Mouse (Mus musculus): Measurements from ENCODE around the gene Slc6a5. TPM values are rescaled to one million over a fixed set of nuclear protein-coding genes. Genes with fewer than 3 reads are reported as not detected.

The Slc6a5 gene
- total and polyA plus RNA-seq, 3 experiments = 0.02 TPM; not detected in 2

DNA sequence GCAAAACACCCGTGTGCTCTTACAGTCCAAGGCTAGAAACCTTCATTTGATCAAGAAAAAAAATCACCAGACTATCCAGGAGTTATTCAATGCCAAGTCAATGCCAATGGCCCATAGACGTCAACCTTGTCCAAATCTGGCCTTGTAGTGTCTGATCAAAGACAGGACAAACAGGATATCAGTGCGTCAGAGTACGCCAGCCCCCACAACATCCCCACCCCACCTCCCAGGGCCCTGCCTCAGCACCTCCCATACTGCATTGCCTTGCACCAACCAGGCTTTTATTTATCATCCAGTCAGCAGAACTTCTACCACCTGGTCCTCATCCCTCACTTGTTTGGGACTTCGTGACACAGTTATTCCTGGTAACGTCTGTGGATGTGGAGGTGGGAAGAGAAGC lies 14.7 kb upstream of the Slc6a5 start:
- TF ChIP-seq POLR2A (IDR thresholded peaks at IDR 0.05; ENCODE audit: insufficient read depth, low read depth, low read length) (no peak), EP300 (IDR thresholded peaks at IDR 0.05; ENCODE audit: insufficient read depth, low read depth, low read length) (no peak), CTCF (IDR thresholded peaks at IDR 0.05) (no peak)
- no peaks in the 10 kb centered on the region for H3K4me1 ChIP-seq (ENCODE audit: control insufficient read depth, insufficient read depth, low read length)
- intact Hi-C loops (cut with DNase I) = no loop called here
- no peak overlapping the region for H3K9ac ChIP-seq (ENCODE audit: low read depth, low read length)
- no peaks in the 10 kb centered on the region for H3K36me3 ChIP-seq (ENCODE audit: control insufficient read depth, insufficient read depth, low read length)
- no peak overlapping the region for H3K27ac ChIP-seq
- H3K4me3 ChIP-seq = no peak overlapping the region
- 63% methylated on average over 6 of the region's 6 CpGs for WGBS
- H3K27me3 ChIP-seq (ENCODE audit: control insufficient read depth, insufficient read depth, low read length) = no peaks in the 10 kb centered on the region
- DNase-seq = no peak
- no peaks in the 10 kb centered on the region for H3K79me2 ChIP-seq (replicated peaks; ENCODE audit: control insufficient read depth, insufficient read depth, low read length)

DNA sequence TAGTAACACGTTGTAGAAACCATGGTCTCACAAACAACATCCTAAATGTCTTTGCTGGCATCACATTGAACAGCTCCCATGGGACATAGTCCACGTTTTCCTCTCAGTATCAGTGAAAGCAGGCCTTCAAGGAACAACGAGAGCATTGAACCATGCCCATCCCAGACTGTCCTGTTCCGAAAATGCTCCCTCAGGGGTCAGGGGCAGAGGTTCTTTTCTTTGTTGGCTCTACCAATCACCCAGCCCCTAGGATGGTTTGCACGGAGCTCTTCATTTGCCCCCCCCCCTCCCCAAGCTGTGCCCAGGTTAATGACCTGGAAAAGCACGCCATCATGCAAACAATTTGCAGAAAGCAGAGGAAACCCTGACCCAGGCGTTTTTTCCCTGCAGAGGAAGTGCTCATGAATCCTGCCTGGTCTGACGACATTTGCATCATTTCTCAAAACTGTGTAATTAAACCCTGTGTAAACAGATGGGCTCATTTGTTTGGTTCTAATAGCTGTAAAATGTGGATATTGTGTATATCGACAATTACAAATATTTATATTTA lies 7.9 kb upstream of the Slc6a5 start:
- intact Hi-C loops (cut with DNase I) = no loop called here
- Histone ChIP-seq H3K27ac (no peak overlapping the region), H3K36me3 (ENCODE audit: control insufficient read depth, insufficient read depth, low read length) (no peaks in the 10 kb centered on the region), H3K4me1 (ENCODE audit: control insufficient read depth, insufficient read depth, low read length) (no peaks in the 10 kb centered on the region), H3K27me3 (ENCODE audit: control insufficient read depth, insufficient read depth, low read length) (no peaks in the 10 kb centered on the region; the same call in 1 of the 2 replicates), H3K9ac (ENCODE audit: low read depth, low read length) (no peak overlapping the region), H3K79me2 (replicated peaks; ENCODE audit: control insufficient read depth, insufficient read depth, low read length) (no peaks in the 10 kb centered on the region), H3K4me3 (no peak overlapping the region)
- TF ChIP-seq CTCF (IDR thresholded peaks at IDR 0.05) (no peak), POLR2A (IDR thresholded peaks at IDR 0.05; ENCODE audit: insufficient read depth, low read depth, low read length) (no peak), EP300 (IDR thresholded peaks at IDR 0.05; ENCODE audit: insufficient read depth, low read depth, low read length) (no peak)
- no peak for DNase-seq
- 47% methylated on average over 9 of the region's 9 CpGs for WGBS

DNA sequence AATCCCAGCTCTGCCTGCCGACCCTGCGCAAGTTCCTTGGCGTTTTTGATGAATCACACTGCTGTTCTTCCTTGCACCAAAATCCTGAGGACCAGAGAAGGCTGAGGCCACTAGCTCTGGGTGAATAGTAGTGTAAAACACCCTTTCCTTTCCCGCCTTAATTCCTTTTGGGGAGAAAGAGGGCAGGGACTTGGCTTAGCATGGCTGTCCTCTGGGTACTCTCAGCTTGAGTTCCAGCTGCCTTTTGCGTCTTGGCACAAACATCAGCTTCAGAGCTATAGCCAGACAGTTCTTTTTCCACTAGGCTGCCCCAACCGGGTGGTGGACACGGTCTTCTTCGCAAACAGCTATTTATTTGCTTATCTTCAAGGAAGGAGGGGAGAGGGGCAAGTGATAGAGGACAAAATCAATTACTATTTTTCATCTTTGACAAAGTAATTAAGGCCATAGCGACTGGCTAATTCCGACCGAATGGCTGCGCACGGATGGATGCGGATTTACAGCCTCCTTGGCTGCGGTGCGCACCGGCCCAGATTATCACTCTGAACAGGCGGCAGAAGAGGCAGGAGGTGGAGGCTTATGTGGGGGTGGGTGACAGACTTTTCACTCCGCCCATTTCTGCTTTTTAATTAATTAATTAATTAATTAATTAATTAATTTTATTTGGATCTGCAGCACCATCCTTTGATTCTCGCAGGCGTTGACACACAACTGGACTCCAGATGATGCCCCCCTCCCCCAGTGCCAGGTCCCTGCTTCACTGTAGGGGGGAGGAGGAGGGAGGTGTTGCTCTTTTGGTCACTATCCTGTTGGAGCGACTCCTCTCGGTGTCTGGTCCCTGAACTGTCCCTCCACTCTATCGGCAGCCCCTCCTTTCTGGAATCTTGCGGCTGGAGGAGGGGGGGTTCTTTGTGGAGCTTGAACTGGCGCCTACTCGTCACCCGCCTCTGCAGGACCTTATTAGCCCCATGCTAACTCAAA lies 2.5 kb upstream of the Slc6a5 start:
- no peak overlapping the region for H3K9ac ChIP-seq (ENCODE audit: low read depth, low read length)
- H3K36me3 ChIP-seq (ENCODE audit: control insufficient read depth, insufficient read depth, low read length) = no peaks in the 10 kb centered on the region
- H3K27ac ChIP-seq = no peak overlapping the region
- no peaks in the 10 kb centered on the region for H3K4me1 ChIP-seq (ENCODE audit: control insufficient read depth, insufficient read depth, low read length)
- no peaks in the 10 kb centered on the region for H3K79me2 ChIP-seq (replicated peaks; ENCODE audit: control insufficient read depth, insufficient read depth, low read length)
- TF ChIP-seq CTCF (IDR thresholded peaks at IDR 0.05) = no peak
- TF ChIP-seq EP300 (IDR thresholded peaks at IDR 0.05; ENCODE audit: insufficient read depth, low read depth, low read length) = no peak
- no peak for TF ChIP-seq POLR2A (IDR thresholded peaks at IDR 0.05; ENCODE audit: insufficient read depth, low read depth, low read length)
- no peak for DNase-seq
- H3K27me3 ChIP-seq (ENCODE audit: control insufficient read depth, insufficient read depth, low read length) = peaks cover 16% of the 10 kb centered on the region
- 5% methylated on average over 28 of the region's 28 CpGs for WGBS
- no peak overlapping the region for H3K4me3 ChIP-seq
- intact Hi-C loops (cut with DNase I) = no loop called here

DNA sequence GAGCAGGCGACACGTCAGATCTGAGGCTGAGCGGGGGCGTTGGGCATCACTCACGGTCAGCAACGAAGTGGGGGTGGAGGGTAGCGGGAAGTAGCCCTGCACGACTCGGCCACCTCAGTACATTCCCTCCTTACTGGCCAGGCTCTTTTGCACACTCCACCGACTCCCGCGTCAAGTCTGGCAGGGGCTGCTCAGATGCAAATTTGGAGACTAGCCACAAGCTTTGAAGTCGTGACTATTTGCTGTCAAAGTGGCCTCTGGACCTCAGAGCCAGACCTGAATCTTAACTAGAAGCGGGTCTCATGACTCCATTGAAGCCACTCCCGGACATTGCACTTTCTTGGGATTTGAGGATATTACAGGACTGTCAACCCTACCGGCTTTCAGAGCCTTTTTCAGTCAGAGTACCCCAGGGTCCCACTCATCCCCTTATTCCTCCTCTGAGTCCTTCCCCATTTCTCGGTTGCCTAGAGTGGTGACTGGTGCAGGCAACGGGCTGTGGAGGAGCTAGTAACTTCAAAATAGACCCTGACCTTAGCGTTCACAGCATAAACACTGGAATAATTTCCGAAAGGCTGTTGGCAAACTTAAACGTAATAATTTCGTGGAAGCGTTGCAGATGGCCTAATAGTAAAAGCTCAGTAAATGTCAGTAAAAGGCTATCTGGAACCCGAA lies 1.6 kb upstream of the Slc6a5 start:
- Histone ChIP-seq H3K4me1 (ENCODE audit: control insufficient read depth, insufficient read depth, low read length) (no peaks in the 10 kb centered on the region), H3K27ac (no peak overlapping the region), H3K36me3 (ENCODE audit: control insufficient read depth, insufficient read depth, low read length) (no peaks in the 10 kb centered on the region), H3K27me3 (ENCODE audit: control insufficient read depth, insufficient read depth, low read length) (peaks cover 16% of the 10 kb centered on the region), H3K9ac (ENCODE audit: low read depth, low read length) (no peak overlapping the region), H3K4me3 (no peak overlapping the region), H3K79me2 (replicated peaks; ENCODE audit: control insufficient read depth, insufficient read depth, low read length) (no peaks in the 10 kb centered on the region)
- no peak for TF ChIP-seq EP300 (IDR thresholded peaks at IDR 0.05; ENCODE audit: insufficient read depth, low read depth, low read length)
- no peak for TF ChIP-seq POLR2A (IDR thresholded peaks at IDR 0.05; ENCODE audit: insufficient read depth, low read depth, low read length)
- TF ChIP-seq CTCF (IDR thresholded peaks at IDR 0.05) = no peak
- intact Hi-C loops (cut with DNase I) = no loop called here
- WGBS = 3% methylated on average over 24 of the region's 24 CpGs
- no peak for DNase-seq

DNA sequence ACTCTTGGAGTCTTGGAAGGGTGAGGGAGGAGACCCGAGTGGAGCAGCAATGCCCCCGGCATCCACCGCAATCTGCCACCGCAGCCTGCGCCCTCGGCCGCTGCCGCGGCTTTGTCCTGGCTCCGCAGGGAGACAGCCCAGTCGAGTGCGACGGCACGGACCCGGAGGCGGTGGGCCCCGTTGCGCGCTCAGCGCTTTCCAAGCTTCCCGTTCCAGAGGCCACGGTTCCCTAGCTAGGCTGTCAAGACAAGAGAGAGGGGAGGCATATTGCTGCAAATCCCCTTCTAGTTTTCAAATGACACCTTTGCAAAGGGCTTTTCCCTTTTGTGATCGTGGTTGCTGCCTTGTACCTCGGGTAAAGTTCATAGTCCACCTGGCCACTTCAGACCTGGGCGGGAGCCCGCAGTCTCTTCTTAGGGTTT lies 945 bp upstream of the Slc6a5 start:
- intact Hi-C loops (cut with DNase I) = no loop called here
- Histone ChIP-seq H3K79me2 (replicated peaks; ENCODE audit: control insufficient read depth, insufficient read depth, low read length) (no peaks in the 10 kb centered on the region), H3K27ac (no peak overlapping the region), H3K9ac (ENCODE audit: low read depth, low read length) (no peak overlapping the region), H3K27me3 (ENCODE audit: control insufficient read depth, insufficient read depth, low read length) (peaks cover 16% of the 10 kb centered on the region), H3K4me1 (ENCODE audit: control insufficient read depth, insufficient read depth, low read length) (no peaks in the 10 kb centered on the region), H3K4me3 (no peak overlapping the region), H3K36me3 (ENCODE audit: control insufficient read depth, insufficient read depth, low read length) (no peaks in the 10 kb centered on the region)
- no peak for DNase-seq
- 5% methylated on average over 26 of the region's 26 CpGs for WGBS
- TF ChIP-seq CTCF (IDR thresholded peaks at IDR 0.05) (no peak), POLR2A (IDR thresholded peaks at IDR 0.05; ENCODE audit: insufficient read depth, low read depth, low read length) (no peak), EP300 (IDR thresholded peaks at IDR 0.05; ENCODE audit: insufficient read depth, low read depth, low read length) (no peak)
